ENCODE assay signal across 22 mouse cellular contexts in genomic region chr5:43467214-43467613, GRCm38 (mm10). TPM values are rescaled to one million over a fixed set of nuclear protein-coding genes. Genes with fewer than 3 reads are reported as not detected.
DNase-seq lines count a peak whose midpoint lies in the region; ATAC-seq and TF ChIP-seq lines count a peak whose summit lies in the region.
"Had no signal": no experiment of that assay in that cellular context is flagged by ENCODE, and none has a peak within 500 bp of the region (broad histone marks: within the 10 kb centered on the region; RNA-seq: fewer than 3 reads in every experiment).

No protein-coding gene starts in this region.

- 25% methylated on average over 3 of the region's 3 CpGs for WGBS in lung, embryonic 14.5 days

- no peak overlapping the region for H3K4me2 ChIP-seq in lung, embryonic 14.5 days
- H3K4me2 ChIP-seq: embryonic facial prominence, embryonic 12.5 days; forebrain, embryonic 13.5 days; forebrain, embryonic 15.5 days had no signal

- peak; percentile 18 for DNase-seq in gastrocnemius, adult 2 months
- no peak for DNase-seq in gastrocnemius, adult 8-10 months (ENCODE audit: low spot score in 2 of 2)
- peak; percentile 46 for DNase-seq in lung, embryonic 14.5 days
- no peak for DNase-seq in lung, adult 18-20 months
- DNase-seq in skeletal muscle tissue, adult 2 months (ENCODE audit: low read depth, low spot score), result peak; percentile 31
- no peak for DNase-seq in thymus, postnatal 0 days (ENCODE audit: low spot score)
- DNase-seq: adrenal gland, adult 8-10 months; adrenal gland, postnatal 14 days; adrenal gland, postnatal 36 days; cerebellum, adult 11-12 months; cerebellum, adult 2 months; cerebellum, adult 9-10 months; cerebellum, postnatal 10 days; cerebellum, postnatal 25 days had no signal

- no peaks in the 10 kb centered on the region for H3K4me1 ChIP-seq in lung, embryonic 14.5 days (ENCODE audit: insufficient read depth)
- H3K4me1 ChIP-seq: embryonic facial prominence, embryonic 12.5 days; forebrain, embryonic 13.5 days; forebrain, embryonic 15.5 days had no signal

- intact Hi-C loops in gastrocnemius, adult 2 months (cut with DNase I), result no loop called here

- H3K9me3 ChIP-seq in lung, embryonic 14.5 days (ENCODE audit: low read depth, low read length), result no peaks in the 10 kb centered on the region
- H3K9me3 ChIP-seq: embryonic facial prominence, embryonic 10.5 days; embryonic facial prominence, embryonic 12.5 days; forebrain, embryonic 13.5 days; forebrain, embryonic 15.5 days; G1E had no signal

- no peak overlapping the region for H3K27ac ChIP-seq in gastrocnemius, adult 2 months
- no peak overlapping the region for H3K27ac ChIP-seq in lung, embryonic 14.5 days (ENCODE audit: low read depth)
- H3K27ac ChIP-seq: embryonic facial prominence, embryonic 10.5 days; embryonic facial prominence, embryonic 12.5 days; forebrain, embryonic 13.5 days; forebrain, embryonic 15.5 days had no signal

- TF ChIP-seq CTCF in gastrocnemius, adult 2 months (IDR thresholded peaks at IDR 0.05), result no peak
- TF ChIP-seq CTCF in lung, embryonic 14.5 days (IDR thresholded peaks at IDR 0.05; ENCODE audit: low read depth), result no peak

- peak; percentile 53; the same call in 1 of the 2 replicates for ATAC-seq in lung, embryonic 14.5 days (ENCODE audit: insufficient read depth)
- ATAC-seq: activated CD4-positive, CD25-positive, alpha-beta regulatory T cell, adult 4 months; forebrain, embryonic 13.5 days; forebrain, embryonic 15.5 days; Patski had no signal

- no peak overlapping the region for H3K4me3 ChIP-seq in gastrocnemius, adult 2 months
- H3K4me3 ChIP-seq in lung, embryonic 14.5 days (ENCODE audit: low read depth, low read length), result no peak overlapping the region
- H3K4me3 ChIP-seq: embryonic facial prominence, embryonic 10.5 days; embryonic facial prominence, embryonic 12.5 days; forebrain, embryonic 13.5 days; forebrain, embryonic 15.5 days had no signal

- no peak overlapping the region for H3K9ac ChIP-seq in lung, embryonic 14.5 days
- H3K9ac ChIP-seq: embryonic facial prominence, embryonic 12.5 days; forebrain, embryonic 13.5 days; forebrain, embryonic 15.5 days had no signal

- H3K27me3 ChIP-seq in lung, embryonic 14.5 days (ENCODE audit: insufficient read depth, low read length), result no peaks in the 10 kb centered on the region
- H3K27me3 ChIP-seq: embryonic facial prominence, embryonic 12.5 days; forebrain, embryonic 13.5 days; forebrain, embryonic 15.5 days; Patski had no signal

- H3K36me3 ChIP-seq in lung, embryonic 14.5 days (ENCODE audit: insufficient read depth), result no peaks in the 10 kb centered on the region
- H3K36me3 ChIP-seq: embryonic facial prominence, embryonic 10.5 days; embryonic facial prominence, embryonic 12.5 days; forebrain, embryonic 15.5 days; G1E had no signal

RNA-seq across cellular contexts. Expression of gene C1qtnf7, which starts 48.1 kb away (rescaled TPM):
- 1 to 10 TPM in 1 of 2 experiments, under 1 TPM in 1; 0.51 to 1.4 TPM for total RNA-seq in gastrocnemius, adult 2 months (2021)
- total RNA-seq in gastrocnemius, adult 8-10 months (2022), result under 1 TPM; 0.34 to 0.72 (median 0.47) TPM
- polyA plus RNA-seq in lung, embryonic 14.5 days (2014; fragmentation: Nextera tagmentation; extraction: Ambion mirVana), result 53.8 and 54.2 TPM in 2 replicates
- 1.2 TPM in 2 replicates for polyA plus RNA-seq in thymus, postnatal 0 days (2015; fragmentation: Nextera tagmentation; extraction: Ambion mirVana)
- polyA plus RNA-seq: activated CD4-positive, CD25-positive, alpha-beta regulatory T cell, adult 4 months; C2C12; G1E had no signal

Comparison
In these comparisons a context has a peak if more than half of its experiments do, and no peak if none do; other contexts are left out.
1. DNase-seq: peak in gastrocnemius, adult 2 months (single experiment), lung, embryonic 14.5 days (single experiment) and skeletal muscle tissue, adult 2 months (single experiment); none in gastrocnemius, adult 8-10 months (0 of 2), lung, adult 18-20 months (0 of 2) and thymus, postnatal 0 days (single experiment).